Mouse (Mus musculus) layer of hippocampus, adult 9-11 months (tissue): ENCODE results near the gene Esp15.
"Not testable (repeated sequence)": the region's sequence is repeated elsewhere in the genome, so short reads cannot be mapped to it uniquely, and the experiment has no call there.

Experiments
- DNase-seq: peaks from one replicate; pipeline ENCODE4 v3.0.0; 2022

Gene Esp15

GRCm38 (mm10) chr17:39640654-39641053, at the start of gene Esp15:
Gene Esp15, plus strand, starts transcription at chr17:39640954.
- DNase-seq = not testable (repeated sequence)

GRCm38 (mm10) chr17:39591550-39591949, 49.2 kb upstream of the Esp15 start:
- DNase-seq = no peak
